Mouse (Mus musculus) testis, postnatal 14 days (tissue): ENCODE data around the gene Ghrl.

Experiments
- DNase-seq: peaks from one replicate; pipeline ENCODE4 v3.0.0; 2021; ENCODE audit warnings: low spot score

The Ghrl gene

DNA sequence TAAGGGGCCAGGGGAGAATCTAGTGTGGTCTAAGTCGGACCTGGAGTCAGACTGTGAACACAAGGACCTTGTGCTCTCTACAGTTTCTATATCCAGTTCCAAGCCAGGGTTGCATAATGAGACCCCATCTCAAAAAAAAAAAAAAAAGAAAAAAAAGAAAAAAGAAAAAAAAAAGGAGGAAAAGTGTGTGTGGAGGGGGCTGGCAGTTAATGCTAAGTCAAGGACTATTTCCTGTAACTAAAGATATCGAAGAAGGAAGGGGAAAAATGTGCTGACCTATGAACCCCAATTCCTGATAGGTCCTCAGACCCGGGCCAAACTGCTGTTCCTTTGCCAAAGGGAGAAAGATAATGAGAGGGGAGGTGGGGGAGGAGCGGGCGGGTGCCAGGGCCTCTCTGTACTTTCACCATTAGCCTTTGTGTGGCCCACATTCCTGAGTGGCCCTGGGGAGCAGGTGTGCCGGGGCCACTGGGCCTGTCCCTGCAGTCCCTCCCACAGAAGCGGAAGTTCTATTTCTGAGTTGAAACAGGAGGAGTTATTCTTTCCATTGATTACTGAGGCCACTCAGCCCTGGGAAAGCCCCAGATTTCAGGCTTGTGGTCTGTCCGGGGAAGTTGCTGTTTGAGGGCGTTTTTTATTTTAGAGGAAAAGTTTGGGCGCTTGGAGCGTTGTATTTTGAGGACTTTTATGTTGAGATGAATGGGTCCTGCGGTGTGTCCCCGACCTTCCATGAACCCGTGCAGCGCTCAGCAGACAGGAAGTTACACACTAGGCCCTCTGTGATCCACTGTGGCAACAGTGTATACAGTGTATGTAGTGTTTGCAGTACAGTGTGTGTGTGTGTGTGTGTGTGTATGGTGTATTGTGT, 51.2 kb downstream of the Ghrl start:
- DNase-seq: peak; percentile 64

- DNase-seq: peak; percentile 27
Measured at GRCm38 (mm10) chr6:113667611-113668122, 52.0 kb downstream of the Ghrl start.
